Mouse (Mus musculus) retina, embryonic 14.5 days (tissue): Measurements from ENCODE around the gene Avil.

ENCODE experiments used
- DNase-seq: peaks from one replicate; pipeline ENCODE4 v3.0.0-alpha.2; 2015; ENCODE audit warnings: low spot score

Avil gene

DNA sequence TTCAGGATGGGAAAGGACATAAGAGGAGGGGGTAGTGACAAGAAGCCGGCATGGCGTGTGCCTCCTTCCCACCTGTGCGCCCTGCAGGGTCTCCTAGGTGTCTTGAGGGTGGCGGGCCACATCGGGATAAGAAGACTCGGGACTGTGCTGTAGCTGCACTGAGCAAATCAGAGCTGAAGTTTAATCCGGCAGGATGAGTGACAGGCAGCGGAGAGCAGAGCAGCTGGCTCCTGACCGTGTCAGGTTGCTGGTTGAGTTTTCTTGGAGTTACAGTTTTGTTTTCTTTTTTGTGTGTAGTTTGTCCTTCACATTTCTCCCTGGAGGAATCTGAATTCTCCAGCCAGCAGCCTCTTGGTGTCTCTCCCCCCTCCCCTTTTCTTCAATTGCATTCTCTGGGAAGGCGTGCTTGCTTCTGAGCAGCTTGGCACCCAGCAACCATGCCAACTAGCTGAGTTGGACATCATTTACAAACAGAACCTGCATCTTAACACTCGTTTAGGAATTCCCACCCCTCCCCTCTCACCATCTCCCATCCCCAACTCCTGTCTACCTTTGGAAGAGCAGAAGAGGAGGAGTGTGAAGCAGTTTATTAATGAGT lies 19.5 kb upstream of the Avil start:
- DNase-seq, result no peak

DNA sequence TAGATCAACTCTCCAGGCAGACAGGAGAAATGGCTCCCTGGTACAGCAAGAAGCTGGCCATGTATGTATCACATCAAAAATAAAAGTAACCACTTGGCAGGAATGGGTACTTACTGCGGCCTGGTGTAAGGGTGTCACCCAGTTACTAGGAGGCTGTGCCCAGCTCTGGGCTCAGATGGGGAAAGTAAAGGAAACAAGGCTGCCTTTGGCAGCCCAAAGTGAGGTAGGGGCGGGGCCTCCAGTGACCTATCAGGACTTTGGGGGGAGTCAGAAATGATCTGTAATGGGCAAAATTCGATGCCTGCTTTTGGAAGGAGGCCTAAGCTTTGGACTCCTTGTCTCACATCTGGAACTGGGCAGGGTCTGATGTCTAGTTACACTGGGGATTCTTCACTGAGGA lies 18.8 kb upstream of the Avil start:
- no peak for DNase-seq

DNA sequence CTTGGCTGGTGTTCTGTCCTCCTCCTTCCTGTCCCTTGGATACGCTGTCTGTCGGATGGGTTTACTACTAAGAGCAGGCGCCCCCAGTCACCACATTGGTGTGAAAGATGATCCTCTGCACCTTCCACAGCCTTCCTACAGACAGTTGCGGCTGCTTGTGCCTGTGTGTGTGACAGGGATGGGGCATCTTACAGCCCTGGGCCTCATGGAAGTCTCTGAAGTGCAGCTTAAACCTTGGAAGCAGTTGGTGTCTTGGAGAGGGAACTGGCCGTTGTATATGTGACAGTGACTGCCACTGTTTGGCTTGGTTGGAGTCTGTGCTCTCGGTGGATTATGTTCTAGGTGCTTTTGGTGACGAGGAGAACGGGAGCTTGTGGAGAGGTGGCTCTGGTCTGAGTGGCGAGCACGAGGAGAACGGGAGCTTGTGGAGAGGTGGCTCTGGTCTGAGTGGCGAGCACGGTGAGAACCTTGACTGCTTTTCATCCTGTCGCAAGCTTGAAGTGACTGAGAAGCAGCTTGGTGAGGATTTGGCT lies 17.2 kb upstream of the Avil start:
- no peak for DNase-seq

DNA sequence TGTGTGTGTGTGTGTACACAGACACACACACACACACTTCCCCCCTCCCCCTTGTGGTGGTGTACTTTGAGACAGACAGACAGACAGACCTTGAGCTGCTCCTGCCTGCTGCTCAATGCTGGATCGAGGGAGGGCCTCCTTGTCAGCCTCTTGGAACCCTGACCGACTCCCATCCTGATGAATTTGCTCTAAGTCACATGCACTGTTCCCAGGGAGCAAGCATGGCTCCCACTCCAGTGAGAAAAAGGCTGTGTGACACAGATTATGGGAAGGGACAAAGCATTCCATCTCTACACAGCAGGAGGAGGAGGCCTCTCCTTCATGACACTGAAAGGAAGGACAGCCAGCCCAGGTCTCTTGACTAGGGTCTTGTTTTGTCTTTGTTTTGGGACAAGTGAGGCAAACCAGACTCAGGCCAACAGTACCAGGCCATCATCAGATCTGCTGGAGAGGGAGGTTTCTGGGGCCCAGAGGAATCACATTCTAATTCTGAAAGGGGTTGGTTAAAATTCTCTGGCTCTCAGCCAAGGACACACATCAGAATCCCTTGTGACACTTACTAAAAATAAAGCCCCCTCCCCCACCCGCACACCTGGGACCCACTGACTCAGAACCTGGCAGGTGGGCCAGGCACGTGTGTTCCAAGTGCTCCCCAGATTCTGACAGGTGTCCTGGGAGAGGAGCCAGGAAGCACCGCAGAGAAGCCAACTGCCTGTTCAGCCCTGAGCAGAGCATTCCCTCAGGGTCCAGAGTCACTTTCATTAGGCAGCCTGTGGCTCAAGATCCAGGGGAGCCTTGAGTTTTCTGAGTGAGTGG lies 16.1 kb upstream of the Avil start:
- no peak for DNase-seq

DNA sequence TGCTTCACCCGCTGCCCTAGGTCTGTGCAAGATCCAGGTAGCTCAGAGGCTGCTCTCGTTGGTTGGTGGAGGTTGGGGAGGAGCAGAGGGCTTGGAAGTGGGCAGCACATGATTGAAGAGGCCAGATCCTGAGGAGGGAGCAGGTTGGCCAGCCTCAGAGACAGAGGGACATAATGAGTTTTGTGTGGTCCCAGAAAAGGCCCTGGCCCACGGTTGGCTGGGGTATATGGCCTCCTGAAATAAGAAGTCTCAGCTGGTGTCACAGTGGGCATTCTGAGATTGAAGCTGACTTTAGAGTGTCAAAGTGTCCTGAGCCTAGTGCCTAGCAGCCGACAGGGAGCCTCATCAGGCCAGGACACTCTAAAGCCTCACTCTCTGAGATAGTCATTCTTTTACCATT lies 15.4 kb upstream of the Avil start:
- no peak for DNase-seq

DNA sequence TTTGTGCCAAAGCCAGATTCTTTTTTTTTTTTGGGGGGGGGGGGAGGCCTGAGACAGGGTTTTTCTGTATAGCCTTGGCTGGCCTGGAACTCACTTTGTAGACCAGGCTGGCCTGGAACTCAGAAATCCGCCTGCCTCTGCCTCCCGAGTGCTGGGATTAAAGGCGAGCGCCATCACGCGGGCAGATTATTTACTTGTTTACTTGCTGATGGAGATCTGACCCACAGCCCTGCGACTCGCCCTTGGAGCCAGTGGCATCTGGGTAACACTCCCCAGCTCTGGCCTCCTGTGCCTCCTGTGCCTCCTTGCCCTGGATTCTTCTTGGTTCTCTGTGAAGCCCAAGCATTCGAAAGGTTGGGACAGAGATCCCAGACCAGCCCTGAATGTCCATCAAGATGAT lies 14.9 kb upstream of the Avil start:
- no peak for DNase-seq

DNA sequence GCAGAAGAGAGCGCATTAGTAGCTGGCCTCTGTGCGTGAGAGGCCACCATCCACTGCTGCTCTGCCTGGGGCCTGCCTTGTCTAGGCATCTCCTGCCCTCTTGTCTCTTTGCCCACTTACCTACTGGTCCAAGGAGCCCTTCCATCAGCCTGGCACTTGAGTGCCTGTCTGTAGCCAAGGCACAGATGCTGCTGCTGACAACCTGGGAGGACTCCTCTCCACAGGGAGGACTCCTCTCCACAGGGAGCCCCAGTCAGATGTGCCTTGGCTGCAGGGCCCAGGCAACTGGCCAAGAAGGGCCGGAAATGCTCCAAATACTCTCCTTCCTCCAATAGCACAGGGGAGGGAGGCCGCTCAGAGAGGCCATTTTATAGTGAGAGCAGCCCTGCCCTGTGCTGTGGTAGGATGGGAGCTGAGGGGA lies 14.0 kb upstream of the Avil start:
- no peak for DNase-seq

DNA sequence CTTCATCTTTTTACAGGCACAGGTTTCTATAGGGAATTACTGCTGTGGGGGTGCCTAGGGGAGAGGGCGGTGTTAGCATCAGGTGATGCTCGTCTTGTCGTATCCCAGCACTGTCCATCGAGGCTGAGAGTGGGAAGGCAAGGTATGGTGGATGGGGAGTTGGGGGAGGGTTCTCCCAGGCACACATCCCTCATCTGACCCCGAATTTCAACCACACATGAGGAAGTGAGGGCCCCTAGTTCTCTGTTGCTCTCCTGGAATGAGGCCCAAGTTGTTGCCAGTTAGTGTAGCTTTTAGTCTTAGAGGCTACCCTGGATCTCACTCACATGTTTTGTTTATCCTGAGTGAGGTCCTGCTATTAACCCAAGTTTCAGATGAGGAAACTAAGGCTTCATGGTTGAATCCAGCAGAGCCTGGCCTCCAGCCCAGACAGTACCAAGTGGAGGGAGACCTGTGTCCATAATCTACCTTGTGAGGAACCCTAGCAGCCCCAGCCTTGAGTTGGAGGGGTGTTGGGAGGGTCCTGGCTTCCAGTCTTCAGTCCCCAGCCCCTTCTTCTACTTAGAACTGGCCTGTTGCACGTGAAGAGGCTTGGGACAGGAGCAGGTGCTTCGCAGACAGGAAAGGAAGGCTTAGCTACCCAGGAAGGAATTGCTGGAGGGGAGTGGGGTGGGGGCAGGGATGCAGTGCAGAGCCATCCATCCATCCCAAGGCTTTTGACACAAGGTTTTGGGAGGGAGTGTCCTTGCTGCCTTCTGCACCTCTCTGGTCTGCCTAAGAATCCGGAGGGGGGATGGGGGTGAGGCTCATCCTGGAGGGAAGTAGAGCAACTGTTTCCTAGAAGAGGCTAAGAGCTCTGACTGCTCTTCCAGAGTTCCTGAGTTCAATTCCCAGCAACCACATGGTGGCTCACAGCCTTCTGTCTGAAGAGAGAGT lies 13.1 kb upstream of the Avil start:
- DNase-seq, result no peak

DNA sequence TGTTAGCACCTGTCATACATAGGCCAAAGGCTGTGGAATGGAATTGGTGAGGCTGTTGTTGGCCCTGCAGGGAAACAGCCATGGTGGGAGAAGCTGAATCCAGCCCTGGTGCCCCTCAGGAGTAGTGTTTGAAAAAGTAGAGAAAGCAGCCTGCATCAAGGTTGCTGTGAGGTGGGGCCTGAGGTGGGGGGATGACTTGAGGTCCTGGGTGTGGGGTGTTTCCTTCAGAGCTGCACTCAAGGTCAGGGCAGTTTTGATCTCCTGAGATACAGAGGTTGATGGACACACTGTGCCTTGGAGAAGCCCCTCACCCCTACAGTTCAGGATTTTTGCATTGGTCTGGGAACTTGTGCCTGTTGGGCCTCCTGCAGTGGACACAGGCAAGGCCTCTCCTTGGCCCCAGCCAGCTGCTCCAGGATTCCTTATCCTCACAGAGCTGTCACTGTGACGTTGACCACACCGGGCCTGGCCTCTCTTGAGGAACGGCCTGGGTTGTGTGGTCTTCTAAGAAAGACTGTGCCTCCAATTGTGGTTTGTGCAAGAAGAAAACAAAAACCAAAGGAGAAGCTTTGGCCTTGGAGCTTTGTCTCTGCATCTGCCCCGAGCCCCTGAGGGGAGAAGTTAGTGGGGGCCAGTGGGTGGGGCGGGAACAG lies 11.9 kb upstream of the Avil start:
- DNase-seq, result no peak

DNA sequence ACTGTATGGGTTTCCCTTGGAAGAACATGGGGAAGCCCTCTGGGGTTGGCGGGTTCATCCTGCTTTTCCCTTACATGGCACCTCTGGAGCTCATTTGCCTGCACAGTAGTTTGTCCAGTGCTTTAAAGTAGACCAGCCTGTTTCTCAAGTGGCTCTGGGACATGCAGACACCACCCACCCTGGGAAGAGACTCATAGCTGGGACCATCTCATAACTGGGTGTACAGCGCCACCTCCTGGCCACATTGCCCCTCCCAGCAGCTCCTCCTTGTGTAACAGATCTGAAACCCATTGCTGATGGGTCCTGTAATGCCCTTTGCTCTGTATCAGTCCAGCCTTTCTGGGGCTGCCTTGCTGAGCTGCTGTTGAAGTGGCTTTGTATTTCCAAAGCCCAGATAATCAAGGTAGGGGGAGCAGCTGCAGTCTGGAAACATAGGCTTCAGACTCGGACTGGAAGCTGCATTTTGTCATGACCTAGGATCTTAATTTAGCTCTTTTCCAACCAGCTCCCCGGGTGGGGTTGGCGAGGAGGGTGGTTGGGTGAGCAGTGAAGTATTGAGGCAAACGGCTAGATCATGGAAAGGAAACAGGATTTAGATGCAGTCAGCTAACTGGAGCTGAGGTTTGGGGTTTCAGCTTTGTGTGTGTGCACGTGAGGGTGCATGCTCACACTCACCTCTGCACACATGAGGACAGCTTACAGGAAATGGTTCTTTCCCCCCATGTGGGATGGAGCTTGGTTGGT lies 10.0 kb upstream of the Avil start:
- peak; percentile 95 for DNase-seq

DNA sequence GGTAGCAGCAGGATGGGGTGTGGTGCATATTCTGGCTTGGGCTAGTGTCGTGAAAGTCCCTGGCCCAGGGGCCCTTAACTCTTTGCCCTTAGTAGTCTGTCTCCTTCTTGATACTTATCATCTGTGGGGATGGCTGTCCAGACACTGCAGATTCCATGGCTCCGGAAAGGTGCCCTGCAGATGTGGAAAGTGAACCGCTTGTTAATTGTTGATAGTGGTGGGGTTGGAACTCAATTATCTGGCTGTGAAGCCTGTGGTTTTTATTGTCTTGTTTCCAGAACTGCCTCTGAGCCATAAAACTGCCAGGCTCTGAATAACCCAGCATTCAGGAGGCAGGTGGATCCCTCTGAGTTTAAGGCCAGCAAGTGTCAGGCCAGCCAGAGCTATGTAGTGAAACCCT lies 8.8 kb upstream of the Avil start:
- DNase-seq, result no peak

DNA sequence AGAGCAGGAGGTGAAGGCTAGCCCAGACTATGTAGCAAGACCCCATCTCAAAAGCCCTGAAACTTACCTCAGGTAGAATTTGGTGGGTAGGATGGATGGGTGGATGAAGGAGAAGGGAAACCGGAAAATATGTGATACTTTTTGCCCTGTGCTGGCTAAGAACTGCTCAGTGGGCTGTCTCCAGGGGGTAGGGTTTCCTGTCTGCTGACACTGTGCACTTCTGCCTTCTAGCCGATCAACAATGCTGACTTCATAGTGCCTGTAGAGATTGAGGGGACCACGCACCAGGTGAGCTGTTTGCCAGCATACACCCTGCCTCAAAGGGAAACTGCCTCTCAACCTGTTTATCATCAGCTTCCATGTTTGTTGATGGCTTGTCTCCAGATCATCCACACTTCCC lies 6.9 kb upstream of the Avil start:
- DNase-seq, result no peak

DNA sequence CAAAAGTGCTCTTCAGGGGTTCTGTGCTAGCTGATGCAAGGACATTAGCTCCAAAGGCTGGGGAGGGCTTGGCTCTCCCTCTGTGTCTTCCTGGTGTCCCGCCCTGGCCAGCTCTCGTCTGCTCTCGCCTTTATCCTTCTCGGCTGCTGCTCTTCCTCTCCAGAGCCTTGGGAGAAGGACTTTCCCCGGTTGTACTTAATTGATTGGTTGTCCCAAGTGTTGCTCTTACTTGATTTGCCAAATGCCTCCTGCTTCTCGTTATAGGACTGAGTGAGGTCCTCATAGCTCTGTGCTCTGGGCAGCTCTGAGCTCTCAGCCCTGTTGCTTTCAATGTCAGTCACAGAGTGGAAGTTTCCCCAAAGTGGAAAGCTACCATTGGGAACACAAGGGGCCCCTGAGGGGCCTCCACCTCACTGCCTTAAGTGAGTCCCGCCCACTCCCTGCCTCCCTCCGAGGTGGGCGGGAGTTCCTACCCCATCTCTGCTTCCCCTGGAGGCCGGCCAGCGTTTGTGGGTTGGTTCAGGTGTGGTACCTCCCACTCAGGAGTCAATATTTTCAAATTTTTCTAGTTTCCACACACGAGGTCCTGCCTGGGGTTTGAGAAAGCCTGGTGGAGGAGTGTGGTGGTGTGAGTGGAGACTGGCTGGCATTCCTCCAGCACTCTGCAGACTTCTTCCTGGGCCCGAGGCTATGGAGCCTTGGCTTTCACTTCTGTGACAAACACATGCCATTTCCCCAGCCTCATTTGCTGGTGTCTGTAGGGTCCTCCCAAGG lies 3.0 kb upstream of the Avil start:
- no peak for DNase-seq

DNA sequence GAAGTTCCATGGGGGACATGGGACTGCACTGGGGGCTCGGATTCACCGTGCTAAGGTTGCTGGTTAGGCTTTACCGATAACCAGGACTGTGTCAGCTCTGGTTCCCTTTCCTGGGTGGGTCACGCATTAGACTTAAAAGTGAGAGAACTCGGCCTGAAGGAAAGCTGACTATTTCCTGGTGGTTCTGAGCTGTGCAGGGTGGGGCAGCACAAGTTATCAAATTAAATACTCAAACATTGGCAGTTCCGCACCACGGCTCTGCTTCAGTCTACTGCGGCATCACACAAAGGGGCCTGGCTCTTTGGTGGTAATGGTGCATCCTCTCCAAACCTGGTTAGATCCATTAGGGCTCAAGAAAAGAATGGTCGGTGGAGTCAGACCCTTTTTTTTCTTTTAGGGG lies 788 bp downstream of the Avil start:
- no peak for DNase-seq

DNA sequence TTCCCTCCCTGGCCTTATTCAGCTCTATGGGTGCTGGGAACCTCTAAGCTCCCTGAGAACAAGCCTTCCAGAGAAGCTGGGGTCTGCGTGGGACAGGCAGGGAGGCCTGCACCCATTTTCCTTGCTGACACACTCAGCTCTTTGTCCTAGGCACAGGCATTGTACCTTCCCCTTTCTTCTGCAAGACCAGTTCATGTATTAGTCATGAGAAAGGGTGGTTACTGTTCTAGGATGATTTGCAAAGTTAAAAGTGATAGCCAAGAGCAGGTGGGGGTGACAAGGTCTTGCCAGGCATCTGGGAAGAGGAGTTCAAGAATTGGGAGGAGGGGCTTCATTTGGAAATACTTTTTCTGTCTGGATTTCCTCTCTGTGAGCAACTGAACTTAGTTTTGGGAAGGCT lies 1.5 kb downstream of the Avil start:
- DNase-seq, result no peak

DNA sequence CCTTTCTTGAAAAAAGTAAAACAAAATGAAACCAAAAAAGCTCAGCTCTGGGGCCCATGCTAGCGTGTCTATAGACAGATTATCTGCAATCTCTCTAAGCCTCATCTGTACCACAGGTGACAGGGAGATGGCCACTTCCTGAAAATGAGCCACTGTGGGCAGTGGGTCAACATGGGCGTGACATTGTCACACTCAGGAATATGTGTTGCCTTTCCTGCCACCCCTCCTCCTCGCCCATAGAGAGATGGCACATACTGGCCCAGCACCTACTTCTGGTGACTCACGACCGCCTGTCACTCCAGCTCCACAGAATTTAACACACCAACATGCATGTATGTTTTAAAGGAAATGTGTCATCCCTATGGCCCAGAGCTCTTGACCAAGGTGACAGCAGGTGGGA lies 2.3 kb downstream of the Avil start:
- no peak for DNase-seq

DNA sequence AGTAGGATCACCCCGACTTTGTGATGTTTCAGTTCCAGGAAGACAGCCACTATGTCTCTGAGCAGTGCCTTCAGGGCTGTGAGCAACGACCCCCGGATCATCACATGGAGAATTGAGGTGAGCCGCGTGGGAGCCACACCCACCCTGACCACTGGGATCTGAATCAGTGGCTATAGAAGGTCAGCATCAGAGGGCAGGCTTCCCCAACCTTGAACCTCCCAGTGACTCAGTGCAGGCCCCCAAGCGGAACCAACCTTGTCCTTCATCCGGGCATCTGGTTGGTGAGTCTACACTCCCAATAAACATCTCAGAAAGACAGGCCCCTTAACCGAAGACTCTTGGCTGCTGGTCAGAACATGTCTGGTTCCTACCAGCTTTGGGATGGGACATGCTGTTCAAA lies 2.8 kb downstream of the Avil start:
- no peak for DNase-seq

DNA sequence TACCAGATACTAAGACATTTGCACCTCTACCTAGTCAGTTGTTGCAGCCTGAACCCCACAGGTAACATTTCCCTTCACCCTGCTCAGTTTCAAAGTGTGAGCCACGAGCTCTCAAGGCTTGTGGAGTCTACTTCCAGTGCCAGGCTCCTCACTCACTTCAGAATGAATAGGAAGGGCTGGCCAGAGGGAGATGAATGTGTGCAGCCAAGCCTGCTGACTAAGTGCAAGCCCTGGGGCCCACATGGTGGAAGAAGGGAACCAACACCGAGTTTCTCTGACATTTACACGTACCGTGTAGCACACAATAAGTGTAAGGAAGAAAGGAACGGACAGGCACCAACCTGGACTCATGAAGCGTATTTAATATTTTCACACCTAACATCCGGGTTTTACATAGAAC lies 3.3 kb downstream of the Avil start:
- DNase-seq, result no peak

DNA sequence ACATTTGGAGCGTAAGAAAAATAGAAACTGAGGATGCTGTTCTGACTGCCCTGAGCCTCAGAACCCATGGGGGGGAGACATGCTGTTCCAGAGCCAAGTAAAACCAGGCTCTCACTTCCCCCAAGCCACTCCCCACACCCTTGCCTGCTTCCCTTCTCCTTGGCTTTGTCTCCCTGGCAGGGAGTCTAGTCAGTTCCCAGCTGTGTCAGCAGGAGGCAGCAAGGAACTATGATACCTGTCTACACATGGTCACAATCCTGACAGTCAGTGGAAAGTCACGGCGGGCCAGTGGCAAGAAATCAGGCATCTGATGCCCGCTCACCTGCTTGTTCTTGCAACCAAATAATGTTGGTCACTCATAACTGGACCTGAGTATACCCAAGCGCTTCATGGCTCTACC lies 16.0 kb downstream of the Avil start:
- no peak for DNase-seq

DNA sequence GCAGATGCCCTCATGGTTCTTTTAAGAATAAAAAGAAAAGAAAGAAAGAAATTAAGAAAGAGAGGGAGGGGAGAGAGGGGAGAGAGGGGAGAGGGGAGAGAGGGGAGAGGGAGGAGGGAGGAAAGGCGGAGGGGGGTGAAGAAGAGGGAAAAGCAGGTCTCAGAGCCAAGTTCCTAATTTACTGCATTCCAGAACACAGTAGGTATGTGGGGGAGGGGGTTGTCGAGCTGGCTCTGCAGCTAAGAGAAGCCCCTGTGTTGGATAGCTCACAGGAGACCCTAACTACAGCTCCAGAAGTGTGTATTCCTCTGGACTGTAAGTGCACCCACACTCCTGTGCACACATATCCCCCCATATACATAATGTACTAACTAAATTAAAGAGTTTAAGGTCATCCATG lies 16.6 kb downstream of the Avil start:
- DNase-seq, result no peak

DNA sequence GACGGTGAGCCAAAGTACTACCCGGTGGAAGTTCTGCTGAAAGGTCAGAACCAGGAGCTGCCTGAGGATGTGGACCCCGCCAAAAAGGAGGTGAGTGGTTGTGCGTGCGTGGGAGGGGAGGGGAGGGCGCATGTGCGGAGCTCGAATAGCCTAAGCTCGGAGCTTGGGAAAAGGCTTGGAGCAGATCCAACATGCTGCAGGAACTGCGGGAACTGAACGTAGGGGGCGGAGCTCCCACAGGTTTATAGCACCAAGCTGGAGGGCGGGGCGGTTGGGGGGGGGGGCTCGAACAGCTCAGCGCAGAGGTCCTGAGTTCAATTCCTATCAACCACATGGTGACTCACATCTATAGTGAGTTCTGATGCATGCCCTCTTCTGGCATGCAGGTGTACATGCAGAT lies 17.9 kb downstream of the Avil start:
- no peak for DNase-seq
